20 mouse cellular contexts compared by ENCODE assay signal in the genomic region with DNA sequence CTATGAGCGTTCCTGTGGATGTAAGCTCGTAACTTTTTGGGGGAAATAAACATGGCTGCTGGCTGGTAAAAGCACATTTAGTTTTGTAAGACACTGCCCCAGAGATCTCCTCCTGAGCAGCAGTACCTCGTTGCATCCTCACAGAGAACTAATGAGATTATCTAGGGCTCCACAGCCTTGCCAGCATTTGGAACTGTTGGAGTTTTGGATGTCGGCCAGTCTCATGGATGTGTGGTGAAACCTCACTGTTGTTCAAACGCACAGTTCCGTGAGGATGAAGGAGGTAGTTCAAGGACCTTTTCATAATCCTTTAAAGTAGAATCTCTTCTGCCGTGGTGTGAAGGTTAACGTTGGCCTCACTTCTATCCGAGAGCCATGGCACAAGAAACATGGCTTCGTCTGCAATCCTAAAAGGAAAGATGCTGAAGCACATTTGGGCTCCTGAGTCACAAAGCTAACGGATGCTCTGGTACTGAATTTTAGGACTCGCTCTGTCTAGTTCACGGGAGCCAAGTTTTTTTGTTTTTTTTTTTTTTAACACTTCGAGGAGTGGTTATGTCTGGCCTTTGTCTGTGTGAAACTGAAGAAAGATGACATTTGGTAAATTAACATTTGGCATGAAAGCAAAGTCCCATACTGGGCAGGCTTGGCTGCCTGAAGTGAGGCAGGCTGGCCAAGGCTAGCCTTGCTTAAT.
DNase-seq lines count a peak whose midpoint lies in the region; ATAC-seq and TF ChIP-seq lines count a peak whose summit lies in the region.
"Had no signal": no experiment of that assay in that cellular context is flagged by ENCODE, and none has a peak within 500 bp of the region (broad histone marks: within the 10 kb centered on the region; RNA-seq: fewer than 3 reads in every experiment).

No protein-coding gene starts in this region.

- TF ChIP-seq CTCF in forebrain, postnatal 0 days (IDR thresholded peaks at IDR 0.05; ENCODE audit: low read depth) = no peak

- H3K4me2 ChIP-seq in forebrain, embryonic 14.5 days (ENCODE audit: low read length) = no peak overlapping the region
- no peak overlapping the region for H3K4me2 ChIP-seq in forebrain, embryonic 12.5 days
- H3K4me2 ChIP-seq in midbrain, embryonic 14.5 days (ENCODE audit: low read length) = no peak overlapping the region
- no peak overlapping the region for H3K4me2 ChIP-seq in midbrain, embryonic 15.5 days
- H3K4me2 ChIP-seq in forebrain, postnatal 0 days (ENCODE audit: low read depth) = no peak overlapping the region
- H3K4me2 ChIP-seq: embryonic facial prominence, embryonic 15.5 days; liver, embryonic 13.5 days; midbrain, embryonic 12.5 days; neural tube, embryonic 13.5 days had no signal

- 37% methylated on average over 14 of the region's 14 CpGs for WGBS in forebrain, embryonic 14.5 days
- 75% methylated on average over 14 of the region's 14 CpGs for WGBS in forebrain, embryonic 12.5 days
- WGBS in midbrain, embryonic 14.5 days = 70% methylated on average over 14 of the region's 14 CpGs
- 65% methylated on average over 14 of the region's 14 CpGs for WGBS in midbrain, embryonic 15.5 days
- WGBS in forebrain, postnatal 0 days = 36% methylated on average over 14 of the region's 14 CpGs

- H3K9ac ChIP-seq in forebrain, embryonic 14.5 days (ENCODE audit: low read length) = no peak overlapping the region
- no peak overlapping the region for H3K9ac ChIP-seq in forebrain, embryonic 12.5 days
- H3K9ac ChIP-seq in midbrain, embryonic 14.5 days (replicated peaks; ENCODE audit: low read length) = no peak overlapping the region
- no peak overlapping the region for H3K9ac ChIP-seq in midbrain, embryonic 15.5 days
- H3K9ac ChIP-seq in forebrain, postnatal 0 days = no peak overlapping the region
- H3K9ac ChIP-seq: embryonic facial prominence, embryonic 15.5 days; liver, embryonic 13.5 days; midbrain, embryonic 12.5 days; neural tube, embryonic 13.5 days had no signal

- peaks cover 3% of the 10 kb centered on the region; the same call in 1 of the 2 replicates for H3K4me1 ChIP-seq in forebrain, embryonic 14.5 days (ENCODE audit: control insufficient read depth, insufficient read depth, low read length)
- H3K4me1 ChIP-seq in forebrain, embryonic 12.5 days = no peaks in the 10 kb centered on the region
- no peaks in the 10 kb centered on the region for H3K4me1 ChIP-seq in midbrain, embryonic 14.5 days (ENCODE audit: control insufficient read depth, insufficient read depth, low read length)
- no peaks in the 10 kb centered on the region for H3K4me1 ChIP-seq in midbrain, embryonic 15.5 days
- H3K4me1 ChIP-seq in forebrain, postnatal 0 days (ENCODE audit: insufficient read depth) = 0 out of 2 replicates have a peak, but pooled peaks cover 5% of the 10 kb centered on the region
- H3K4me1 ChIP-seq: midbrain, embryonic 12.5 days had no signal

- peak; percentile 75; the same call in 1 of the 2 replicates for ATAC-seq in forebrain, embryonic 14.5 days
- ATAC-seq in forebrain, embryonic 12.5 days (ENCODE audit: low FRiP score) = no peak
- ATAC-seq in midbrain, embryonic 14.5 days (ENCODE audit: low FRiP score, low TSS enrichment) = no peak
- no peak for ATAC-seq in midbrain, embryonic 15.5 days (replicated peaks)
- ATAC-seq in forebrain, postnatal 0 days = peak; percentile 69; the same call in 1 of the 2 replicates
- ATAC-seq: activated CD4-positive, CD25-positive, alpha-beta regulatory T cell, adult 4 months had no signal

- H3K4me3 ChIP-seq in forebrain, embryonic 14.5 days (ENCODE audit: low read depth, low read length) = no peak overlapping the region
- no peak overlapping the region for H3K4me3 ChIP-seq in forebrain, embryonic 12.5 days (replicated peaks)
- H3K4me3 ChIP-seq in midbrain, embryonic 14.5 days (replicated peaks; ENCODE audit: low read depth, low read length) = no peak overlapping the region
- H3K4me3 ChIP-seq in midbrain, embryonic 15.5 days = no peak overlapping the region
- no peak overlapping the region for H3K4me3 ChIP-seq in forebrain, postnatal 0 days (ENCODE audit: low read depth, low read length)
- H3K4me3 ChIP-seq: embryonic facial prominence, embryonic 15.5 days; layer of hippocampus, adult 2 months; liver, embryonic 13.5 days; midbrain, embryonic 12.5 days; neural tube, embryonic 13.5 days had no signal

- H3K36me3 ChIP-seq in forebrain, embryonic 14.5 days (ENCODE audit: control insufficient read depth, insufficient read depth, low read length) = no peaks in the 10 kb centered on the region
- H3K36me3 ChIP-seq in forebrain, embryonic 12.5 days (replicated peaks) = no peaks in the 10 kb centered on the region
- no peaks in the 10 kb centered on the region for H3K36me3 ChIP-seq in midbrain, embryonic 14.5 days (ENCODE audit: control insufficient read depth, insufficient read depth, low read length)
- H3K36me3 ChIP-seq in midbrain, embryonic 15.5 days (replicated peaks) = no peaks in the 10 kb centered on the region
- no peaks in the 10 kb centered on the region for H3K36me3 ChIP-seq in forebrain, postnatal 0 days (ENCODE audit: insufficient read depth)
- H3K36me3 ChIP-seq: embryonic facial prominence, embryonic 15.5 days; G1E; liver, embryonic 13.5 days; midbrain, embryonic 12.5 days; neural tube, embryonic 13.5 days had no signal

- no peaks in the 10 kb centered on the region for H3K9me3 ChIP-seq in forebrain, embryonic 14.5 days (replicated peaks; ENCODE audit: control insufficient read depth, low read length)
- no peaks in the 10 kb centered on the region for H3K9me3 ChIP-seq in forebrain, embryonic 12.5 days
- no peaks in the 10 kb centered on the region for H3K9me3 ChIP-seq in midbrain, embryonic 14.5 days (ENCODE audit: control insufficient read depth, low read length)
- H3K9me3 ChIP-seq in midbrain, embryonic 15.5 days = 0 out of 2 replicates have a peak, but pooled peaks cover 2% of the 10 kb centered on the region
- 0 out of 2 replicates have a peak, but pooled peaks cover under 1% of the 10 kb centered on the region for H3K9me3 ChIP-seq in forebrain, postnatal 0 days (ENCODE audit: low read length)
- H3K9me3 ChIP-seq: embryonic facial prominence, embryonic 15.5 days; liver, embryonic 13.5 days; midbrain, embryonic 12.5 days had no signal

- DNase-seq in forebrain, embryonic 14.5 days (ENCODE audit: low spot score) = peak; percentile 86
- peak; percentile 61 for DNase-seq in midbrain, embryonic 14.5 days
- DNase-seq in cerebellum, adult 18-20 months = peak; percentile 23 to 33
- peak; percentile 59 for DNase-seq in forebrain, postnatal 0 days
- DNase-seq in left cerebral cortex, adult 9 months (ENCODE audit: low spot score in 2 of 2) = no peak
- DNase-seq in right cerebral cortex, postnatal 36 days (ENCODE audit: low spot score in 2 of 2) = no peak
- DNase-seq: heart, postnatal 4 days; kidney, adult 2 months; liver, embryonic 13.5 days; lung, postnatal 14 days; retina, postnatal 1 day; thymus, adult 18-20 months had no signal

- no peaks in the 10 kb centered on the region for H3K27me3 ChIP-seq in forebrain, embryonic 14.5 days (replicated peaks; ENCODE audit: control insufficient read depth, insufficient read depth, low read length)
- no peaks in the 10 kb centered on the region for H3K27me3 ChIP-seq in forebrain, embryonic 12.5 days
- no peaks in the 10 kb centered on the region for H3K27me3 ChIP-seq in midbrain, embryonic 14.5 days (ENCODE audit: control insufficient read depth, insufficient read depth, low read length)
- H3K27me3 ChIP-seq in midbrain, embryonic 15.5 days (replicated peaks) = no peaks in the 10 kb centered on the region
- H3K27me3 ChIP-seq in forebrain, postnatal 0 days (ENCODE audit: insufficient read depth, low read length) = no peaks in the 10 kb centered on the region
- H3K27me3 ChIP-seq: embryonic facial prominence, embryonic 15.5 days; liver, embryonic 13.5 days; midbrain, embryonic 12.5 days; neural tube, embryonic 13.5 days had no signal

- H3K27ac ChIP-seq in forebrain, embryonic 14.5 days (ENCODE audit: low read depth, low read length) = peak overlapping the region; percentile 23; the same call in 1 of the 2 replicates
- H3K27ac ChIP-seq in forebrain, embryonic 12.5 days = no peak overlapping the region
- H3K27ac ChIP-seq in midbrain, embryonic 14.5 days (replicated peaks; ENCODE audit: low read depth, low read length) = no peak overlapping the region
- H3K27ac ChIP-seq in midbrain, embryonic 15.5 days = no peak overlapping the region
- no peak overlapping the region for H3K27ac ChIP-seq in forebrain, postnatal 0 days (ENCODE audit: low read depth, low read length)
- H3K27ac ChIP-seq: embryonic facial prominence, embryonic 15.5 days; layer of hippocampus, adult 2 months; liver, embryonic 13.5 days; midbrain, embryonic 12.5 days; neural tube, embryonic 13.5 days had no signal

Comparison
In these comparisons a context has a peak if more than half of its experiments do, and no peak if none do; other contexts are left out.
1. ATAC-seq: peak in forebrain, embryonic 14.5 days (single experiment) and forebrain, postnatal 0 days (single experiment); none in forebrain, embryonic 12.5 days (single experiment), midbrain, embryonic 14.5 days (single experiment) and midbrain, embryonic 15.5 days (single experiment).
2. DNase-seq: peak in forebrain, embryonic 14.5 days (single experiment), midbrain, embryonic 14.5 days (single experiment), cerebellum, adult 18-20 months (2 of 2) and forebrain, postnatal 0 days (single experiment); none in left cerebral cortex, adult 9 months (0 of 2) and right cerebral cortex, postnatal 36 days (0 of 2).